Mouse (Mus musculus) intestine, embryonic 15.5 days (tissue): ENCODE results near the gene Vasp. TPM values are rescaled to one million over a fixed set of nuclear protein-coding genes. Genes with fewer than 3 reads are reported as not detected.

ENCODE experiments used
- ATAC-seq: fragments of 200-750 bp; cut with Nextera tagmentation; 2 replicates; pipeline ENCODE4 v1.8.0; 2017; ENCODE audit warnings: moderate TSS enrichment, moderate library complexity
- H3K27ac ChIP-seq: fragments of 300-500 bp; sonication (generic); 2 replicates; pipeline ENCODE4 v1.5.1; 2015; ENCODE audit warnings: mild to moderate bottlenecking, inconsistent platforms
- H3K27me3 ChIP-seq: fragments of 300-500 bp; sonication (generic); replicated peaks from 2 replicates; pipeline ENCODE4 v1.6.1; 2015; ENCODE audit warnings: inconsistent platforms
- H3K36me3 ChIP-seq: fragments of 300-500 bp; sonication (generic); 2 replicates; pipeline ENCODE4 v1.6.1; 2015; ENCODE audit warnings: inconsistent platforms
- H3K4me1 ChIP-seq: fragments of 300-500 bp; sonication (generic); replicated peaks from 2 replicates; pipeline ENCODE4 v1.6.1; 2015; ENCODE audit warnings: inconsistent platforms
- H3K4me2 ChIP-seq: fragments of 300-500 bp; sonication (generic); replicated peaks from 2 replicates; pipeline ENCODE4 v1.6.1; 2015; ENCODE audit warnings: mild to moderate bottlenecking, inconsistent platforms
- H3K4me3 ChIP-seq: fragments of 300-500 bp; sonication (generic); replicated peaks from 2 replicates; pipeline ENCODE4 v1.5.1; 2015; ENCODE audit warnings: inconsistent platforms
- H3K9ac ChIP-seq: fragments of 300-500 bp; sonication (generic); 2 replicates; pipeline ENCODE4 v1.6.1; 2015; ENCODE audit warnings: inconsistent platforms
- H3K9me3 ChIP-seq: fragments of 300-500 bp; sonication (generic); 2 replicates; pipeline ENCODE4 v1.6.1; 2016; ENCODE audit warnings: inconsistent platforms
- WGBS: fragments of 180-500 bp; shearing (Covaris S2); methylation state at CpG from one replicate; pipeline ENCODE4 v1.1.7; 2015; 5-methylcytosine and 5-hydroxymethylcytosine counted together
- polyA plus RNA-seq: library from polyadenylated mRNA; unstranded; fragments of >200 nt; fragmentation: Nextera tagmentation; extraction: Ambion mirVana; gene quantifications from 2 replicates; pipeline ENCODE4 v1.2.1, GENCODE M21; 2015

Vasp gene
- polyA plus RNA-seq, 1 experiment from 2014 or later = 114 TPM

DNA sequence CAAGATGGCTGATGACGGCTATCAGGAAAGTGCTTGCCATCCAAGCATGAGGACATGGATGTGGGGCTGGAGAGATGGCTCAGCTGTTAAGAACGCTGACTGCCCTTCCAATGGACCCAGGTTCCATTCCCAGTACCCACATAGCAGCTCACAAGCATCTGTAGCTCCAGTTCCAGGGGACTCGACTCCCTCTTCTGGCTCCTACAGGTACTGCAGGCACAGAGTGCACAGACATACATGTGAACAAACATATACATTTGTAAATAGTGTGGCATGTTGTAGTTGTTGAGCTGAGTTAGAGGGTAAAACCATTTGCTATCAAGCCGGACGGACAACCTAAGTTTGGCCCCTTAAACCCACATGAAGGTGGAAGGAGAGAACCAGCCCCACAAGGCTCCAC, 61.6 kb downstream of the Vasp start:
- H3K27ac ChIP-seq = no peak overlapping the region
- no peak overlapping the region for H3K4me2 ChIP-seq
- no peak overlapping the region for H3K4me3 ChIP-seq
- peaks cover 7% of the 10 kb centered on the region for H3K4me1 ChIP-seq
- H3K9ac ChIP-seq = no peak overlapping the region
- no peak for ATAC-seq
- H3K9me3 ChIP-seq = no peaks in the 10 kb centered on the region
- WGBS = 88% methylated on average over 5 of the region's 5 CpGs
- no peaks in the 10 kb centered on the region for H3K27me3 ChIP-seq
- peaks cover 6% of the 10 kb centered on the region for H3K36me3 ChIP-seq

DNA sequence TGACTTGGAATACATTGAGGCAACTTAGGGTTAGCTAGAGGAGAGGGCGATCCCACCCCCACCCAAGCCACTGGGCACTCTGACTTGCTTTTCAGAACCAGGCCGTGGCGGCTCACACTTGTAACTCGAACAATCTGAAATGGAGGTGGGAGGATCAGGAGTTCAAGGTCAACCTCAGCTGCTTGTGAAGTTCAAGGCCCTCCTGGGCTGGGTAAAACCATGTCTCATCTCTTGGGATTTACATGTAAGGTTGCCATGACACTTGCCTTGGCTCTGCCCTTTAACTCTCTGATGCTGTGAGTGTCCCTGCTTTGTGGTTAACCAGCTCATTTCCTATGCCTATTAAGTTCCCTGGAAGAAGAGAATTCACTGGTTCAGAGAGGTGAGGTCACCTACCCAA, 62.1 kb downstream of the Vasp start:
- H3K4me2 ChIP-seq = no peak overlapping the region
- peaks cover 6% of the 10 kb centered on the region for H3K36me3 ChIP-seq
- H3K9ac ChIP-seq = no peak overlapping the region
- H3K4me1 ChIP-seq = peaks cover 7% of the 10 kb centered on the region
- whole genome bisulfite sequencing = 79% methylated on average over 4 of the region's 4 CpGs
- H3K9me3 ChIP-seq = no peaks in the 10 kb centered on the region
- H3K27ac ChIP-seq = no peak overlapping the region
- H3K27me3 ChIP-seq = no peaks in the 10 kb centered on the region
- no peak overlapping the region for H3K4me3 ChIP-seq
- no peak for ATAC-seq

DNA sequence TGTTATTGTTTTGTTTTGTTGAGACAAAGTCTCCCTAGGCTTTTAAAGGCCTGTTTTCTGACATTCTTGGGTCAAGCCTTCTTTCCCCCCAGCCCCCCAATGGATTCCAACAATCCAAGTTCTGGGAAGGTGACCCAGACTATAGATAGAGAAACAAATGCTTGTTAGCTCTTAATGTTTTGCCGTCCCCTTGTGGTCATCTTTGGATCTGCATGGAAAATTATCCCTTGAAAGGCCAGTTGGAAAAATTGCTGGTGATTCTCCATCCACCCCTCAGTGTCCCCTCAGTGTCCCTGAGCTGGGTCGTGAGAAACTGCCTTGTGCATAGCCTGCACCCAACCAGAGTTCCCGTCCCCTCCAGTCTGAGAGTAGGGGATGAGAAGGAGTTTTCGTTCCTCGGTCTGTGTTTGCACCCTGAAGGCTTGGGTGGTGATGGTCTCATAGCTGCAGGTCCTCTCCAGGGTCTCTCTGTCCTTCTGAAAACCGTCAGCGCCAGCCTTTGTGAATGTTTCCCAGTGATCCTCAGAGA, 62.6 kb downstream of the Vasp start:
- 50% methylated on average over 7 of the region's 7 CpGs for WGBS
- H3K9ac ChIP-seq = no peak overlapping the region
- no peak for ATAC-seq

DNA sequence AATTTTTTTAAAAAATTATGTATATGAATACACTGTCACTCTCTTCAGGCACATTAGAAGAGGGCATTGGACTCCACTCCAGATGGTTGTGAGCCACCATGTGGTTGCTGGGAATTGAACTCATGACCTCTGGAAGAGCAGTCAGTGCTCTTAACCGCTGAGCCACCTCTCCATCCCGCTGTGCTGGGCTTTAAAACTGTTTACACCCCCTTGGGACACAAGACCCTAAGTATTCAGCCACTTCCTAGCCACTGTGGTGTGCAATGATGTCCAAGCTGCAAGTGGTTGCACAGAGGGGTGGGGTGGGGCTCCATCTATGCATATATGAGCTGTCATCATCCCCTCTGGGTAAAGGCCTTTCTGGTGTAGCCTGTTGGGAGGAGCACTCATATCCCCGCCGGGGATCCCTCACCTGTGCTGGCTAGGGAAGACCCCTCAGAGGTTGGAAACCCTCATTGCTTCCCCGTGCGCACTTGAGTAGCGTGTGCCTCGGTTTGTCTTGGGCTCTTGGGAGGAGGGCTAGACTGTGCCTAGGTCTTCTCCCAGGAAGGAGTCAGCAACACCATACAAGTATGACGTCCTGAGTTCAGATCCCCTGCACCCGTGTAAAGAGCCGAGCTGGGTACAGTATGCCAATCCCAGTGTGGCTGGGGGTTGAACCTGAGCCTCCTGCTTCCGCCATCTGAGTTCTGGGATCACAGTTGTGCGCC, 63.3 kb downstream of the Vasp start:
- no peak overlapping the region for H3K9ac ChIP-seq
- no peaks in the 10 kb centered on the region for H3K9me3 ChIP-seq
- H3K27me3 ChIP-seq = no peaks in the 10 kb centered on the region
- no peak for ATAC-seq
- 82% methylated on average over 13 of the region's 13 CpGs for WGBS
- peaks cover 6% of the 10 kb centered on the region for H3K36me3 ChIP-seq
- peaks cover 7% of the 10 kb centered on the region for H3K4me1 ChIP-seq
- no peak overlapping the region for H3K4me3 ChIP-seq
- no peak overlapping the region for H3K27ac ChIP-seq
- no peak overlapping the region for H3K4me2 ChIP-seq

More for the DNA sequence above, 62.6 kb downstream of the Vasp start:
- Histone ChIP-seq H3K27ac (no peak overlapping the region), H3K4me2 (no peak overlapping the region), H3K9me3 (no peaks in the 10 kb centered on the region), H3K36me3 (peaks cover 6% of the 10 kb centered on the region), H3K4me1 (peaks cover 7% of the 10 kb centered on the region), H3K4me3 (no peak overlapping the region), H3K27me3 (no peaks in the 10 kb centered on the region)

Other genes with a start within 250 kb of the Vasp start
- 26.6 and 28.3 TPM in 2 replicates for gene Foxa3, start 248.3 kb downstream of the Vasp start, polyA plus RNA-seq
- 29.6 and 30.3 TPM in 2 replicates for gene Sympk, start 247.4 kb downstream of the Vasp start, polyA plus RNA-seq
- not detected in 2 replicates for gene Rsph6a, start 217.1 kb downstream of the Vasp start, polyA plus RNA-seq
- 11.0 and 13.4 TPM in 2 replicates for gene Dmwd, start 195.6 kb downstream of the Vasp start, polyA plus RNA-seq
- 52.2 and 53.7 TPM in 2 replicates for gene Dmpk, start 188.0 kb downstream of the Vasp start, polyA plus RNA-seq
- gene Six5, start 177.2 kb downstream of the Vasp start, polyA plus RNA-seq = 8.7 and 8.8 TPM in 2 replicates
- gene Gm4969, start 153.4 kb downstream of the Vasp start, polyA plus RNA-seq = 1.8 and 2.3 TPM in 2 replicates
- 10.5 and 12.8 TPM in 2 replicates for gene Fbxo46, start 152.0 kb downstream of the Vasp start, polyA plus RNA-seq
- 9.2 and 11.5 TPM in 2 replicates for gene Qpctl, start 122.5 kb downstream of the Vasp start, polyA plus RNA-seq
- gene Snrpd2, start 122.1 kb downstream of the Vasp start, polyA plus RNA-seq = 138 TPM in 2 replicates
- gene Gipr, start 105.7 kb downstream of the Vasp start, polyA plus RNA-seq = 2.5 and 2.8 TPM in 2 replicates
- gene Eml2, start 95.4 kb downstream of the Vasp start, polyA plus RNA-seq = 6.5 and 7.3 TPM in 2 replicates
- gene Gpr4, start 59.3 kb downstream of the Vasp start, polyA plus RNA-seq = 1.4 and 1.5 TPM in 2 replicates
- gene Opa3, start 43.5 kb downstream of the Vasp start, polyA plus RNA-seq = 36.8 and 39.4 TPM in 2 replicates
- 0.14 and 0.34 TPM in 2 replicates for gene Ppm1n, start 8.2 kb upstream of the Vasp start, polyA plus RNA-seq
- 11.3 and 12.5 TPM in 2 replicates for gene Rtn2, start 10.8 kb upstream of the Vasp start, polyA plus RNA-seq
- 0.09 and 0.14 TPM in 2 replicates for gene Fosb, start 38.2 kb upstream of the Vasp start, polyA plus RNA-seq
- 51.6 and 52.0 TPM in 2 replicates for gene Ercc1, start 73.0 kb upstream of the Vasp start, polyA plus RNA-seq
- 21.7 and 23.4 TPM in 2 replicates for gene Cd3eap, start 87.7 kb upstream of the Vasp start, polyA plus RNA-seq
- gene Ppp1r13l, start 87.9 kb upstream of the Vasp start, polyA plus RNA-seq = 3.1 and 4.8 TPM in 2 replicates
- gene Ercc2, start 110.2 kb upstream of the Vasp start, polyA plus RNA-seq = 16.7 and 17.3 TPM in 2 replicates
- gene Klc3, start 132.3 kb upstream of the Vasp start, polyA plus RNA-seq = 3.7 and 4.7 TPM in 2 replicates
- 5.1 and 9.0 TPM in 2 replicates for gene Ckm, start 133.0 kb upstream of the Vasp start, polyA plus RNA-seq
- 5.8 and 6.1 TPM in 2 replicates for gene Mark4, start 187.0 kb upstream of the Vasp start, polyA plus RNA-seq
- gene Exoc3l2, start 191.5 kb upstream of the Vasp start, polyA plus RNA-seq = 0.50 and 0.53 TPM in 2 replicates
- gene Bloc1s3, start 236.6 kb upstream of the Vasp start, polyA plus RNA-seq = 1.9 and 2.2 TPM in 2 replicates
- 124 and 137 TPM in 2 replicates for gene Trappc6a, start 236.6 kb upstream of the Vasp start, polyA plus RNA-seq
- 0.10 and 0.11 TPM in 2 replicates for gene Nkpd1, start 246.0 kb upstream of the Vasp start, polyA plus RNA-seq